Mouse (Mus musculus) hindbrain, embryonic 16.5 days (tissue): ENCODE data around the gene Tm6sf1. TPM values are rescaled to one million over a fixed set of nuclear protein-coding genes. Genes with fewer than 3 reads are reported as not detected.

Source experiments
- ATAC-seq: fragments of 200-750 bp; cut with Nextera tagmentation; 2 replicates; pipeline ENCODE4 v1.8.0; 2017; ENCODE audit warnings: moderate TSS enrichment, moderate library complexity
- H3K27ac ChIP-seq: fragments of 300-500 bp; sonication (generic); 2 replicates; pipeline ENCODE4 v1.5.1; 2014; ENCODE audit warnings: low read depth, mild to moderate bottlenecking, control low read depth, low read length, moderate library complexity
- H3K27me3 ChIP-seq: fragments of 300-500 bp; sonication (generic); replicated peaks from 2 replicates; pipeline ENCODE4 v1.6.1; 2014; ENCODE audit warnings: low read length; ENCODE audit not compliant: control insufficient read depth, insufficient read depth
- H3K36me3 ChIP-seq: fragments of 300-500 bp; sonication (generic); 2 replicates; pipeline ENCODE4 v1.6.1; 2014; ENCODE audit warnings: mild to moderate bottlenecking, low read length, moderate library complexity, mixed read lengths; ENCODE audit not compliant: control insufficient read depth, insufficient read depth
- H3K4me1 ChIP-seq: fragments of 300-500 bp; sonication (generic); 2 replicates; pipeline ENCODE4 v1.6.1; 2014; ENCODE audit warnings: low read depth, low read length; ENCODE audit not compliant: control insufficient read depth, insufficient read depth
- H3K4me2 ChIP-seq: fragments of 300-500 bp; sonication (generic); 2 replicates; pipeline ENCODE4 v1.6.1; 2014; ENCODE audit warnings: mild to moderate bottlenecking, low read length, control low read depth, moderate library complexity
- H3K4me3 ChIP-seq: fragments of 300-500 bp; sonication (generic); 2 replicates; pipeline ENCODE4 v1.5.1; 2014; ENCODE audit warnings: mild to moderate bottlenecking, low read length, control low read depth, moderate library complexity
- H3K9ac ChIP-seq: fragments of 300-500 bp; sonication (generic); 2 replicates; pipeline ENCODE4 v1.6.1; 2014; ENCODE audit warnings: low read depth, mild to moderate bottlenecking, control low read depth, low read length, moderate library complexity
- H3K9me3 ChIP-seq: fragments of 300-500 bp; sonication (generic); 2 replicates; pipeline ENCODE4 v1.6.1; 2014; ENCODE audit warnings: mild to moderate bottlenecking, low read length, moderate library complexity; ENCODE audit not compliant: control insufficient read depth
- WGBS: fragments of 180-500 bp; shearing (Covaris S2); extraction: QIAGEN DNeasy Blood & Tissue Kit; methylation state at CpG from one replicate; pipeline ENCODE4 v1.1.7; 2014; 5-methylcytosine and 5-hydroxymethylcytosine counted together
- polyA plus RNA-seq: library from polyadenylated mRNA; unstranded; fragments of >200 nt; fragmentation: Nextera tagmentation; extraction: Ambion mirVana; gene quantifications from 2 replicates; pipeline ENCODE4 v1.2.1, GENCODE M21; 2015

The Tm6sf1 gene
- polyA plus RNA-seq, 1 experiment from 2014 or later: 9.0 TPM

DNA sequence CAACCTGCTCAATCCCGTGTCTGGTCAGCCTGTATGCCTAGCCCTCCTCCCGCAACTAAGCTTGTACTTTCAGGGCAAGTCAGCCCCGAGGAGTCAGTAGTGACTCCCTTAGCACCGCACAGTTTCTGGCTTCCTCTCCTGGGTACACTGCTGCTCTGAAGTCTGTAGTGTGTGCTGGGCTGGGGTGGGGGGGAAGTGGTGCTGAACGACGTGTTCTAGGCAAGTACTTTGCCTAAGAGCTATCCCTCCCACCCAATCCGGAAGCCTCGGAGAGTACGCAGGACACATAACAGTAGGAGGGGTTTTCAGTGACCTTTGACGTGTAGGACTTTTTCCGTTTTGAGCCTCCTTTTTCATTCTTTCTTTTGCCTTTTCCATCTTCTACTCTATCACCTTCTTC is 40.6 kb downstream of the Tm6sf1 start:
- Histone ChIP-seq H3K4me3 (no peak overlapping the region), H3K4me1 (no peaks in the 10 kb centered on the region), H3K36me3 (peaks cover 4% of the 10 kb centered on the region), H3K4me2 (no peak overlapping the region), H3K27me3 (no peaks in the 10 kb centered on the region), H3K9ac (no peak overlapping the region), H3K27ac (no peak overlapping the region), H3K9me3 (no peaks in the 10 kb centered on the region)
- no peak for ATAC-seq
- WGBS: 86% methylated on average over 11 of the region's 11 CpGs

GRCm38 (mm10) chr7:81904094-81904493 is 45.3 kb downstream of the Tm6sf1 start:
- ATAC-seq: peak; percentile 62; the same call in 1 of the 2 replicates
- H3K4me3 ChIP-seq: no peak overlapping the region
- no peaks in the 10 kb centered on the region for H3K27me3 ChIP-seq
- 50% methylated on average over 4 of the region's 4 CpGs for WGBS
- no peak overlapping the region for H3K4me2 ChIP-seq
- no peaks in the 10 kb centered on the region for H3K9me3 ChIP-seq
- no peak overlapping the region for H3K27ac ChIP-seq
- H3K9ac ChIP-seq: no peak overlapping the region
- H3K36me3 ChIP-seq: no peaks in the 10 kb centered on the region; the same call in 1 of the 2 replicates
- H3K4me1 ChIP-seq: no peaks in the 10 kb centered on the region

DNA sequence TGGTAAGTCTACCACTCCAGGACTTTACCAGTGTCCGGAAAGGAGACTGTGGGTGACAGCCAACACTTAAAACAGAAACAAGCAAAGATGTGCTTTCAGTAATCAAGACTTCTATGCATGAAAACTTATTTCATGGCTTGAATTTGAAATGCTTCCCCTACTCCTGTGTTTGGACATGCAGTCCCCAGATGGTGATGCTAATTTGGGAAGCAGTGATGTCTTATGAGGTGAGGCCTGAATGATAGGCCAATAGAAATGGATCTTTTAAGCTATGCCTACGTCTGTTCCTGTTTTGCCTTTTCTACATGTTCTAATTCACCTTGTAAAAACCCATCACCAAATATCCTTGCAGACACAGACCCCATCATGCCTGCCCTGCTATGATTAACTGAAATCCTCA is 46.1 kb downstream of the Tm6sf1 start:
- no peaks in the 10 kb centered on the region for H3K9me3 ChIP-seq
- H3K4me3 ChIP-seq: no peak overlapping the region
- no peaks in the 10 kb centered on the region for H3K36me3 ChIP-seq
- H3K4me1 ChIP-seq: no peaks in the 10 kb centered on the region
- no peak overlapping the region for H3K9ac ChIP-seq
- no peak overlapping the region for H3K4me2 ChIP-seq
- H3K27me3 ChIP-seq: no peaks in the 10 kb centered on the region
- 92% methylated on average over 2 of the region's 2 CpGs for WGBS
- ATAC-seq: no peak
- H3K27ac ChIP-seq: no peak overlapping the region

DNA sequence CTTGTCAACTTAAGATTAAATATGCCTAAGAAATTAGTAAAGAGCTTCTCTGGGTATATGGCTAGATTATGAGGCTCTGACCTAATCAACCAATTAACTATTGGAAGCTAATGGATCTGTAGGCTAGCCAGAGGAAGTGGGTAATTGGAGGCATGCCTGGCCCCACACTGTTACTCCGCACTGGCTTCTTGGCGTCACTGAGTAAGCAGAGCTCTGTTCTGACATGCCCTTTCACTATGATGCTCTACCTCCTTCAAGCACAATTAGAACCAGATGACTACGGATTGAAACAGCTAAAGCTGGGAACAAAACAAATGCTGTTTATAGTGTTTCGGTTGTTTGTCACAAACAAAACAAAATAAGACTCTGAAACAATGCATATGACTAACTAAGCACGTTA is 59.5 kb downstream of the Tm6sf1 start:
- no peak overlapping the region for H3K4me3 ChIP-seq
- no peak overlapping the region for H3K27ac ChIP-seq
- no peak overlapping the region for H3K9ac ChIP-seq
- no peaks in the 10 kb centered on the region for H3K27me3 ChIP-seq
- H3K9me3 ChIP-seq: no peaks in the 10 kb centered on the region
- 65% methylated on average over 5 of the region's 5 CpGs for WGBS
- ATAC-seq: peak; percentile 63; the same call in 1 of the 2 replicates
- H3K36me3 ChIP-seq: no peaks in the 10 kb centered on the region
- H3K4me1 ChIP-seq: no peaks in the 10 kb centered on the region
- no peak overlapping the region for H3K4me2 ChIP-seq

GRCm38 (mm10) chr7:81920314-81920713 is 61.5 kb downstream of the Tm6sf1 start:
- 86% methylated on average over 4 of the region's 4 CpGs for WGBS

GRCm38 (mm10) chr7:81921379-81921952 is 62.7 kb downstream of the Tm6sf1 start:
- no peak overlapping the region for H3K27ac ChIP-seq
- H3K27me3 ChIP-seq: no peaks in the 10 kb centered on the region
- no peaks in the 10 kb centered on the region for H3K4me1 ChIP-seq
- no peak for ATAC-seq
- H3K9me3 ChIP-seq: no peaks in the 10 kb centered on the region
- no peaks in the 10 kb centered on the region for H3K36me3 ChIP-seq
- 70% methylated on average over 1 of the region's 1 CpGs for WGBS
- H3K9ac ChIP-seq: no peak overlapping the region
- H3K4me2 ChIP-seq: no peak overlapping the region
- no peak overlapping the region for H3K4me3 ChIP-seq

More at GRCm38 (mm10) chr7:81920314-81920713, 61.5 kb downstream of the Tm6sf1 start:
- Histone ChIP-seq H3K27ac (no peak overlapping the region), H3K9ac (no peak overlapping the region), H3K4me2 (no peak overlapping the region), H3K9me3 (no peaks in the 10 kb centered on the region), H3K27me3 (no peaks in the 10 kb centered on the region), H3K4me1 (no peaks in the 10 kb centered on the region), H3K4me3 (no peak overlapping the region), H3K36me3 (no peaks in the 10 kb centered on the region)
- no peak for ATAC-seq

DNA sequence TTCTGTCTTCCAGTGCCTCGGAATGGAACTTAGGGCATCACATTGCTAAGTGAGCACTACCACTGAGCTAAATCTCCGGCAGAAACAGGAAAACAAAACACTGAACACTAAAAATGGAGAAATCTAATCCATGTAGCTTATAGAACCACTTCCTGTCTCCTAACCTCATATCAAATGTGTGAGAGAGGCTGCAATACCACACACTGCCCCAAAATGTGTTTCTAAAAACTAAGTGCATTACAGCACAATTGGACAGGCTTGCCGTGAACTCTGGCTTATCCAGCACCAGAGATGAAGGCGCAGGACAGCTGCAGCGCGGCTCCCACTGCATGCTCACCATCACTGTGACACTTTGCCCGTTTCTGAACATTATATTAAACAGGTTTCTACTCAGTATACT is 70.2 kb downstream of the Tm6sf1 start:
- no peak overlapping the region for H3K9ac ChIP-seq
- H3K27ac ChIP-seq: no peak overlapping the region
- no peak overlapping the region for H3K4me3 ChIP-seq
- no peak overlapping the region for H3K4me2 ChIP-seq
- ATAC-seq: no peak
- 85% methylated on average over 7 of the region's 7 CpGs for WGBS
- no peaks in the 10 kb centered on the region for H3K9me3 ChIP-seq
- H3K27me3 ChIP-seq: no peaks in the 10 kb centered on the region
- no peaks in the 10 kb centered on the region for H3K36me3 ChIP-seq
- peaks cover 17% of the 10 kb centered on the region for H3K4me1 ChIP-seq

DNA sequence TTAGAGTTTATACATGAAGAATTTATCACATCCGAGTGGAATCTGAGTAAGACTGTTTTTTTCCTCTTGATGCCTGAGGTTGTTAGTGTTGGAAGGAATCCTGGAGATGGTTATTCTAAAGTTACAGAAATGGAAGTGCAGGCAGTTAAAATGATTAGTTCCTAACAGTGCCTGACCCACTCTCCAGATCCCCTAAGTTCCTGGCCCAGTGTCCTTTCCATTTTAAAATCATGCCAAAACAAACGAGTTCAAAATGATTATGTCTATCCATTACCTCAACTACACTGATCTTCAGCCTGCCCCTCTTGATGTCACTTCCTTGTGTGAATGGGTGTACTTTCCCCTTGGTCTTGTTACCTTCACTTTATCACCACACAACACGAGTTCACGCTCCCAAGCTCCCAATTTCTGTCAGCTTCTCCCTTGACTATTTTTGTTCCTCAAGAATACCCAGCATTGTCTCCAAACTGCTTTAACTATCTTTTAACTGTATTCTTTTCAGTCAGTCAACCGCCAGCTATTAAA is 73.8 kb downstream of the Tm6sf1 start:
- Histone ChIP-seq H3K4me1 (peaks cover 17% of the 10 kb centered on the region), H3K9ac (peak overlapping the region; percentile 94), H3K9me3 (no peaks in the 10 kb centered on the region), H3K27ac (no peak overlapping the region), H3K27me3 (no peaks in the 10 kb centered on the region), H3K4me2 (peak overlapping the region; percentile 78), H3K36me3 (no peaks in the 10 kb centered on the region), H3K4me3 (peak overlapping the region; percentile 69)
- 21% methylated on average over 5 of the region's 5 CpGs for WGBS
- no peak for ATAC-seq

DNA sequence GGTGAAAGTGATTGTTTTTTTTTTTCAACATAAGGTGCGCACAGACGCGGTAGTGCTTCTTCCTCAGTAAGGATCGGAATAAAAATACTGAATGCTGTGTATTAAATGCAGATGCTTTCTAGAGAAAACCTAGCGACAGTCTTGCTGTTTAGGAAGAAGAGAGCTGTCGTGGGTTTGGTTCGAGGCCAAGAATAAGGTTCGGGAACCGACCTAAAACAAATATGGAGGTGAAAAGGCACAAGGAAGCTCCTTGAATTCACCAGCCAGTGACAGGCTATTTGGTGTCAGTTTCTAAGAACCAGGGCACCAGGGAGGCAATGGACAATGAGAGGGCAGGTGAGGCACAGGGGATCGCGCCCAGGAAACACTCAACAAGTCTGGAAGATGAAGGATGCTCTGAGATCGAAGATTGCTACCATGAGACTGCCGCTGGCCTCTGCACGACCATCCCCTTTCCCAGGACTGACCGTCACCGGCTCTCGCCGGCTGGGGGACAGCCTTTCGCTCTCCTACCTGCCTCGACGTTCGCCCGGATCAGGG is 74.3 kb downstream of the Tm6sf1 start:
- peaks cover 17% of the 10 kb centered on the region for H3K4me1 ChIP-seq
- peak overlapping the region; percentile 92 for H3K27ac ChIP-seq
- H3K9ac ChIP-seq: peak overlapping the region; percentile 94
- peak overlapping the region; percentile 78 for H3K4me2 ChIP-seq
- peak overlapping the region; percentile 69 for H3K4me3 ChIP-seq
- ATAC-seq: no peak; the same call in 1 of the 2 replicates
- 3% methylated on average over 23 of the region's 23 CpGs for WGBS
- H3K9me3 ChIP-seq: no peaks in the 10 kb centered on the region
- no peaks in the 10 kb centered on the region for H3K36me3 ChIP-seq
- H3K27me3 ChIP-seq: no peaks in the 10 kb centered on the region
